Mouse (Mus musculus) left cerebral cortex, adult 18-20 months (tissue): ENCODE measurements around the gene Mrps24. TPM values are rescaled to one million over a fixed set of nuclear protein-coding genes. Genes with fewer than 3 reads are reported as not detected.

Experiments used
- DNase-seq, 2 experiments: peaks; one replicate each; pipeline ENCODE4 v3.0.0; 2021 to 2022; ENCODE audit warnings: low spot score in 2 of 2, mixed read lengths in 1 of 2
- long read RNA-seq, 2 experiments: library from polyadenylated mRNA; stranded (forward); transcript quantifications; one replicate each; pipeline ENCODE4 v2.0.0; 2021
- total RNA-seq, 2 experiments: library from RNA; stranded (reverse); gene quantifications; 2 replicates each; pipeline ENCODE4 v1.2.3; 2021

Gene Mrps24
- total RNA-seq, result 10 to 100 TPM; 65.5 to 65.9 TPM
- long read RNA-seq, experiment 1, transcript Mrps24-203 (3 exons, 503 nt), result minor isoform, 10 of 71 reads
- long read RNA-seq, experiment 1, transcript Mrps24-201 (3 exons, 700 nt), result minor isoform, 10 of 71 reads
- long read RNA-seq, experiment 1, transcript Mrps24-205 (4 exons, 995 nt), result major isoform, 35 of 71 reads
- long read RNA-seq, experiment 1, partial matches to known transcripts, result 7 of 71 reads
- long read RNA-seq, experiment 1, other reads (novel, unspliced or antisense), result 5 of 71 reads
- long read RNA-seq, experiment 2, transcript Mrps24-205 (4 exons, 995 nt), result major isoform, 34 of 54 reads
- long read RNA-seq, experiment 2, transcript Mrps24-201 (3 exons, 700 nt), result minor isoform, 9 of 54 reads
- long read RNA-seq, experiment 2, partial matches to known transcripts, result 1 of 54 reads
- long read RNA-seq, experiment 2, other reads (novel, unspliced or antisense), result 6 of 54 reads

DNA sequence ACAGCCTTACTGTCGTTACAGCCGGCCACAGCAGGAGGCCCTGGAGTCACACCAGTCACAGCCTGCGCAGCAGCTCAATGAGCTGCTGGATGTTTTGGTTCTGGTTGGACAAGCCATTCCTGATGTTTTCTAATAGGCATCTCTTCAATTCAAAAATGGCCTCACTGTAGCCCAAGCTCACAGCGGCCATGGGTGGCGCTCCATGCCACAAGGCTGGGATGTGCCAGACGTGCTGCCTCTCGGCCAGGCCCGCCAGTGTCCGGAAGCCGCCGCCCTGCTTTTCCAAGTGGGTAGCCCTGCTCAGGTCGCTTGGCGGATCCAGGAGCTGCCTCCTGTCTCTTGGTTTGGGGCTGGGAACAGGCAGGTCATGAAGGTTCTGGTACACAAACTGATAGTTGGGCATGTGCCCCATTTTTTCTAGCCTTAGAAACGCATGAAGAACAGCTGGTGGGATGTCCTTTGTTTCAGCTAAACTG lies at the start of gene Mrps24:
Mrps24 (minus strand) TSS at position 51 of the 476 bp plus-strand sequence.
- no peak for DNase-seq

DNA sequence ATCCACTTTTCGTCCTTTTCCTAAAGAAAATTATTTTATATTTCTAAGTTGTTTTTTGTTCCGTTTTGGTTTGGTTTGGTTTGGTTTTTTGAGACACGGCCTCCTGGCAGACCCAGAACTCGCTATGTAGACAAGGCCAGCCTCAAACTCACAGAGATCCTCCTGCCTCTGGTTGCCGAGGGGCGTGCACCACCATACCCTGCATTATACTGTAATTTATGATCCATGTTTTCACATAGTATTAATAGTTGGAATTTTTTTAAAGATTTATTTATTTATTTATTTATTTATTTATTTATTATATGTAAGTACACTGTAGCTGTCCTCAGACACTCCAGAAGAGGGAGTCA lies 47.1 kb upstream of the Mrps24 start:
- DNase-seq, result no peak

DNA sequence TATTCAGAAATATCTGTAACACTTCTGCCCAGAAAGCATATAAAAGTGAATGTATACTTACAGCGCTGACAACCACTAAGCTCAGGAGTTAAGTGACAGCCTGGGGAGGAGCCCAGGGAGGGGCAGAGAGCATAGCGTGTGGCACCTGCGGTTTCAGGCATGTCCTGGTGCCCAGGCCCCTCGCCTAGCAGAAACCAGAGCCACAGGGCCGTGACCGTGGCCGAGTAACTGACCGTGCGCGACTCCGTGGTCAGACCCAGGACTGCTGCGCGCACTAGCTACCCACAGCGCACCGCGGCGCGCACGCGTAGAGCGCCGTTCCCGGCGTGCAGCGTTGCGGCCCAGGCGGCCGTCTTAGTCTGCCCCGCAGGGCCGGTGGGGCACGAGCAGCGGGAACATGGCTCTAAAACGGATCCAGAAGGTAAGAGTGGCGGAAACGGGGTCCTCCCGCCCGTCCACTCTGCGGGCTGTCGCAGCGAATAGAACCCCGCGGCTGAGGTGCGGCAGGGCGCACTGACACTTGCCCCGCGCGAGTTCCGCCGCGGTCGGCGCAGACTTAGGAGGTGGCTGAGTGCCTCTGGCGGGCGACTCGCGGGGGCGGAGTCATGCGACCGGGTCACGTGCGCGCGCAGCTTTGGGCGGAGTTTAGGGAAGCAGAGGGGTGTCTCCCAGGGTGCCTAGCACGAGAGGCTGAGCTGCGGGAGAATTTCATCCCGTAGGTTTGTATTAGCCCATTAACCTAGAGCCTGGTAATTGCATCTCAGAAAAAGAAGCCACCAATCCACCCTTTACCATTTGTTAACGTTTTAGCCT lies 46.5 kb upstream of the Mrps24 start, which contains the start of gene Urgcp:
Urgcp (minus strand) TSS at position 557 of the 813 bp plus-strand sequence.
- DNase-seq, result peak; percentile 91 to 92

DNA sequence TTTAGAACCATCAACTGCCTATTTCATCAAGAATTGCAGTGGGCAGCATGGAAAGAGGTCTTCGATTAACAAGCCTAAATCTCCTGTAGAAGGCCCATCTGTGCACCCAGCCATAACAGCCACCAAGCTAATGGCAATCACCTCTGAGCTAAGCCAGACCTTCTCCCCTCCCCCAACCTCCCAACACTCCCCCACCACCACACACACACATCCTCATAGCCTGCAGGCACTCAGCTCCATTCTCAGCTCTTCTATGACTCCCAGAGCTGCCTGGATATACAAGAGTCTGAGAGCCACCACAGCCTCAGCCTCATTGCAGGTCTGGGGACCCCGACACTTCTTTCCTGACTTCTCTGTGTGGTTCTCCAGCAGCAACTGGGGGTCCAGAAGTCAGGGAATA lies 38.3 kb upstream of the Mrps24 start:
- no peak for DNase-seq

DNA sequence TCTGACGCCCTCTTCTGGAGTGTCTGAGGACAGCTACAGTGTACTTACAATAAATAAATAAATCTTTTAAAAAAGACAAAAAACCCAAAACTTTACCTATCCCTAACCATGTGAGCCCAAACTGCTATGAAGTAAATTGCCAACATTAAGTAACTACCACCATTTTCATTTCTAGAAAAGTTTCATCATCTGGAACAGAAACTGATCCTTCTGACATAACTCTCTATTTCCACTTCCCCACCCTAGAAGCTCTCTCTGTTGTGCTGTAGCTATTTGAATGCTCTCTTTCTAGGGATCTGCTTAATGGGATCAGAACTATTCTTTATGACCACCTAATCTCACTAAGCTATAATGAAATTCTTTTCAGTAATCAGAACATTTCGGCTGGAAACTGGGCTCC lies 29.5 kb upstream of the Mrps24 start:
- no peak for DNase-seq

DNA sequence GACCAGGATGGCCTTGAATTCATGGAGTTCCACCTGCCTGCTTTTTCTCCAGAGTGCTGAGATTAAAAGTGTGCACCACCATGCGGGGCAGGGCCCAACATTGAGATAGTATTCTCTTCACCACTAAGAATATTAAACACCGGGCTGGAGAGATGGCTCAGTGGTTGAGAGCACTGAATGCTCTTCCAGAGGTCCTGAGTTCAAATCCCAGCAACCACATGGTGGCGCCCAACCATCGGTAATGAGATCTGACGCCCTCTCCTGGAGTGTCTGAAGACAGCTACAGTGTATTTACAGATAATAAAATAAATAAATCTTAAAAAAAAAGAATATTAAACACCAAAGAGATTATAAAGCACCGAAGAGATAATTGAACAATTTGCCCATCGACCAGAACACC lies 26.6 kb upstream of the Mrps24 start:
- no peak for DNase-seq

DNA sequence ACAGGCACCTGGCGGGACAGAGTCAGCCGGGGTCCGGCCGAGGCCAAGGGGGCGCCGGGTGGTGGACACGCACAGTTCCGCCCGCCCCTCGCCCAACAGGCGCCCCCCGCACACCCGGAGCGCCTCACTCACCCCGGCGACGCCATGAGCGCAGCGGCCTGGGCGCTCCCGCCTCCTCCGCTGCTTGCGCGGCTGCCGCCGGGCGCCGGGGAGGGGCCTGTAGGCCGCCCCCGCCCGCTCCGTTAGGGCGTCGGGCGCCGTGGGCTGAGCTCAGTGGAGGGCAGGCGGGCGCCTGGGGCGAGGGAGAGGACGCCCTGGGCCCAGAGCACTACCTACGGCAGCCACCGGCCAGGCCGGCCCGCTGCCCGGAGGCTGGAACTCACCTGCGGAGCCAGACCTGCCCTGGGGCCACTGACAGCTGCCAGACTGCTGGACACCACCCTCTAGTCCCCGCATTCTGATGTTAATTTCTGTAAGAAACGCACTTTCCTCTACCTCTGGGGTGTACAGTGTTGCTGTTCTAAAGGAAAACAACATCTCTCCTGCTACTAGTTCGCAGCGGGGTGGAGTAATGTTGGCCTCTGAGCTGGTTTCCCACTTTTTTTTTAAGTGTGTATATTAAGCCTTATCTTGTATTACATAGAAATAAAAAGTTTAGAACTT lies 25.6 kb upstream of the Mrps24 start:
- peak; percentile 67 to 83 for DNase-seq

GRCm38 (mm10) chr11:5740599-5740964 lies 25.1 kb upstream of the Mrps24 start:
- DNase-seq, result no peak

DNA sequence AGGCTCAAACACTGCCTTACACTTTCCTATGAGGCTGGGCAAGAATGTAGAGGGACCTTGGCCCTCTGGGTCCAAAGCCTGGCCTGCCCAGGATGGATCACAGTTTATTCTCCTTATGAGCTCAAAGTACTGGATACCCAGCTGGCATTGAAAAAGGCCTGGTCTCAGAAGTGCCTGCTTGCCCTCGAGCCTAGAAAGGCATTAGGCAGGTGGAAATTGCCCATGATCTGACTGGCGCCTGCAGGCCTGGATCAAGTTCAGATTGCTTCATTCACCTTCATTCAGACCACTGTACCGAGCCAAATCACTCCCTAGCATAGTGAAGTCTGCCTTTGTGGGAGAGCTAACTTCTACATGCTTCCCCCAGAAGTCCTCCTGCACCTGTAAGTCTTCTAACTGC lies 24.4 kb upstream of the Mrps24 start:
- DNase-seq, result no peak

DNA sequence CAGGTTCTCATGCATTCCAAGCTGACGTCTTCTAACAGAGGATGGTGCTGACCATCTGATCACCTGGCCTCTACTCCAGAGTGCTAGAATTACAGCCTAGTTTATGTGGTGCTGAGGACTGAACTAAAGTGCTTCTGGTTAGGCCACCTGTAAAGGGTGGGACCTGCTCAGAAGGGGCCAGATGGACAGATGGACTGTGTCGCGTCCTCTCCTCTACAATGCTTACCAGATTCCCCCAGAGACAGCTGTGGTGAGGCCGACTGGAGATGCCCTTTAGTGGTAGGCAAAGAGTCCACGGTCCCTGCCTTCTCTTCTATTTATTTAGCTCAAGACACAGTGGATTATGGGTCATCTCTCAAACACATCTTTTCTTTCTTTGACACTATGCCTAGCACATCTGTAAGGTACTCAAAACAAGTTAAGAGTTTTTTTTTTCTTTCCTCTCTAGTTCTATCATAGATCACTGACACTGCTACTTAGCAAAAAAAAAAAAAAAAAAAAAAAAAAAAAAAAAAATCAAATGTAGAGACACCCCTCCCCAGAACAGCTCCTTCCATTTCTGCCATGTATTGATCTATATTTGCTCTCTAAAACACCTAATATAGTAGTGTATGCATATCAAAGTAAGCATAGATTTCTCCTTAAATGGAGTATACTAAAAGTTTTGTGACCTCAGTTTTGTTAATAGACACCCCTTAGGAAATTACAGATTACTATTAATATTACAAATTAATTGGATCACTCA lies 23.6 kb upstream of the Mrps24 start:
- DNase-seq, result no peak

DNA sequence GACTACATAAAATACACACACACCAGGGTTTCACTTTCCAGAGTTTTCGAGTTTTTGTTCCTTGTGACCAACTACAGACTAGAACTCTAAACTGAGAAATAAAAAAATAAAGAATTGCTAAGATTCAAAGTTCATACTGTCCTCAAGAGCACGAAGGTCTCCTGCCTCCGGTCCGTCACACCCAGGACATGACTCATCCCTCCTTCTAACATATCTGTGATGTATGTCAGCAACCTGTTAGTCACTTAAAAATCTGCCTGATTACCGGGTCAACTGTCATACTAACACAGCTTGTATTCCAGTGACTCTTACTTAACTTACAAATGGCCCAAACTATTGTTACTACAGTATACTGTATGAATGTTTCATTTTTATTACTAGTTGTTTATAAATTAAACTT lies 21.7 kb upstream of the Mrps24 start:
- DNase-seq, result no peak

DNA sequence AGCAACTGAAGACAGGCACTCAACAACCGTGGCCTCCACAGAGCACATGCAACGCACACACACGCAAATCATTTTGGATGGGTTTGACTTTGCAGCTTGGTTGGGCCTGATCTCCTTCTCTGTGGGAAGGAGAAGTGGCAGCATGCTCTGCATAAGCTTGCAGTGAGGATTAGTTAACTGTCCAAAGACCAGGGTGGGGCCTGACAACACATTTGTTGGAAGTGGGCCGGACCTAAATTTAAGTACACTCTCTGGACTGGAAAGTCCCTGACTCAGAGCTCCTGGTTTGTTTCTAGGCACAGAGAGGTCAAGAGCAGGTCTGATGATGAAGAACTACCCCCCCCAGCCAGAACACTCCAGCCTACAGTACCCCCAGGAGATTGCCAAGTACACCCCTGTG lies 18.8 kb upstream of the Mrps24 start:
- DNase-seq, result no peak

- no peak for DNase-seq
Measured at GRCm38 (mm10) chr11:5732401-5732800, 16.9 kb upstream of the Mrps24 start.

GRCm38 (mm10) chr11:5729582-5729981 lies 14.1 kb upstream of the Mrps24 start:
- DNase-seq, result no peak

- DNase-seq, result no peak
Measured at GRCm38 (mm10) chr11:5718611-5719354, 3.3 kb upstream of the Mrps24 start.

GRCm38 (mm10) chr11:5716938-5717705 lies 1.6 kb upstream of the Mrps24 start:
- DNase-seq, result no peak

GRCm38 (mm10) chr11:5716246-5716645 lies 766 bp upstream of the Mrps24 start:
- no peak for DNase-seq

DNA sequence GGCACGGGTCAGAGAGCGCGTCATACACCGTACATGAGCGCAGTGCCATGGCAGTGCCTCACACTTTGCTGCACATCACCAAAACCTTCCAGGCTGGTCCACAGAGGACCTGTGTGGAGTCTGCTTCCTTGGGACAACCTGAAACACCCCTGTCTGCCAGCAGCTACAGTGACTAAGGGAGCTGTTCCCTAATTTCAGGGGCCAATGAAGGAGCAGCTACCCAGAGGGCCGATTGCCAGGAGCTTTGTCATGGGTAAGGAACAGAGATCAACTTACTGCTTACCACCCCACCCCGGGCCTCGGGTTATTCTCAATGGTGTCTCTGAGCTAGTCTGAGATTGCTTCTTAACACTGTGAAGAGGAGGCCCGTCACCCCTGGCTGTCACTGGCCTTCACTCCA lies 301 bp downstream of the Mrps24 start:
- no peak for DNase-seq

- peak; percentile 85 to 87 for DNase-seq
Measured at GRCm38 (mm10) chr11:5707530-5708353, 7.7 kb downstream of the Mrps24 start.
